Mouse (Mus musculus) ES-E14 (cell line): ENCODE data around the gene Mpp3. TPM values are rescaled to one million over a fixed set of nuclear protein-coding genes. Genes with fewer than 3 reads are reported as not detected.

Experiments
- DNase-seq: peaks from one replicate; pipeline ENCODE4 v3.0.0-alpha.2; 2013; ENCODE audit warnings: low read depth, low spot score
- H3K27ac ChIP-seq: 2 replicates; pipeline ENCODE4 v1.5.1; 2012; ENCODE audit warnings: low read depth, mild to moderate bottlenecking, low read length, moderate library complexity, mixed read lengths; ENCODE audit not compliant: poor library complexity, insufficient read depth, severe bottlenecking
- H3K36me3 ChIP-seq: 2 replicates; pipeline ENCODE4 v1.6.1; 2012; ENCODE audit warnings: mild to moderate bottlenecking, low read length, moderate library complexity, mixed read lengths; ENCODE audit not compliant: control insufficient read depth, poor library complexity, insufficient read depth, severe bottlenecking
- H3K4me1 ChIP-seq, 2 experiments: fragments of 150-350 bp in 1 of 2; sonication (generic) in 1 of 2; 2 replicates each; pipeline ENCODE4 v1.6.1; 2012; ENCODE audit warnings: low read length in 2 of 2, mild to moderate bottlenecking in 1 of 2, mixed read lengths in 1 of 2; ENCODE audit not compliant: control insufficient read depth in 2 of 2, insufficient read depth in 2 of 2, poor library complexity in 1 of 2
- H3K4me3 ChIP-seq, 2 experiments: fragments of 150-350 bp in 1 of 2; sonication (generic) in 1 of 2; 2 replicates each; pipeline ENCODE4 v1.5.1; 2012; ENCODE audit warnings: low read length in 2 of 2, low read depth in 1 of 2, mild to moderate bottlenecking in 1 of 2, mixed read lengths in 1 of 2; ENCODE audit not compliant: insufficient read depth in 1 of 2, poor library complexity in 1 of 2, severe bottlenecking in 1 of 2
- H3K9ac ChIP-seq: 2 replicates; pipeline ENCODE4 v1.6.1; 2012; ENCODE audit warnings: low read depth, mild to moderate bottlenecking, low read length, mixed read lengths; ENCODE audit not compliant: poor library complexity, insufficient read depth, severe bottlenecking
- H3K9me3 ChIP-seq: fragments of 150-350 bp; sonication (generic); 2 replicates; pipeline ENCODE4 v1.6.1; 2012; ENCODE audit warnings: low read depth, mild to moderate bottlenecking, low read length; ENCODE audit not compliant: control insufficient read depth, insufficient read depth
- CHD2 ChIP-seq: IDR thresholded peaks from 2 replicates; pipeline ENCODE4 v1.6.1; 2014; ENCODE audit warnings: mild to moderate bottlenecking, low read depth, low read length, inconsistent platforms
- HCFC1 ChIP-seq: IDR thresholded peaks from 2 replicates; pipeline ENCODE4 v1.6.1; 2012; ENCODE audit warnings: low read length, inconsistent platforms, borderline replicate concordance; ENCODE audit not compliant: insufficient read depth
- MAFK ChIP-seq: IDR thresholded peaks from 2 replicates; pipeline ENCODE4 v1.6.1; 2014; ENCODE audit warnings: mild to moderate bottlenecking, low read depth, low read length, inconsistent platforms; ENCODE audit not compliant: insufficient read depth
- ZC3H11A ChIP-seq: IDR thresholded peaks from 2 replicates; pipeline ENCODE4 v1.6.1; 2012; ENCODE audit warnings: low read depth, mild to moderate bottlenecking, inconsistent platforms, low read length, borderline replicate concordance
- ZNF384 ChIP-seq: IDR thresholded peaks from 2 replicates; pipeline ENCODE4 v1.6.1; 2012; ENCODE audit warnings: low read depth, low read length, inconsistent platforms
- in situ Hi-C, 2 experiments: fragments of 600-800 bp; cut with MboI; formaldehyde crosslinking; loops; one replicate each; pipeline ENCODE4 v1.15.1; 2025; ENCODE audit warnings: low sequenced_read_pairs in 2 of 2, inconsistent platforms in 1 of 2; ENCODE audit not compliant: unreplicated experiment in 2 of 2
- total RNA-seq: library from RNA; depleted of rRNA; stranded (reverse); fragments of 300-350 nt; gene quantifications from 2 replicates; pipeline ENCODE4 v1.2.3, GENCODE M21; 2012

Mpp3 gene
- total RNA-seq, 1 experiment, result 5.2 TPM

DNA sequence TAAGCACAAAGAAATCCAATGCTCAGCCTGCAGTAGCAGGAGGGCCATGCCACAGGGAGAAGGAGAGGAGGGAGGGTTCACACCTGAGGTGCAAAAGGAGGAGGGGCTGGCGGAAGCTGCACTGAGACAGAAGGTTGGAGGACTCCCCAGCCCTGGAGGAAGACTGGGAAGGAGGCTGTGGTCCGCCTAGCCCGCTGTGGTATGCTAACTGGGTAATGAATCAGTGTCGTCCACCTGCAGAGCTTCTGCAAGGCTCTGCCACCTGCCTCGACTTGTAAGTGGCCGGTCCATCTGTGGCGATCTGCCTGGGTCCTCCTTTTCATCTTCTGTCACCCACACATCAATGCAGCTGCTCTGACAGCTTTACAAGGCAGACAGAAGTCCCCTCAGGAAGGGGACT is 60.0 kb downstream of the Mpp3 start:
- H3K9me3 ChIP-seq, result no peaks in the 10 kb centered on the region

DNA sequence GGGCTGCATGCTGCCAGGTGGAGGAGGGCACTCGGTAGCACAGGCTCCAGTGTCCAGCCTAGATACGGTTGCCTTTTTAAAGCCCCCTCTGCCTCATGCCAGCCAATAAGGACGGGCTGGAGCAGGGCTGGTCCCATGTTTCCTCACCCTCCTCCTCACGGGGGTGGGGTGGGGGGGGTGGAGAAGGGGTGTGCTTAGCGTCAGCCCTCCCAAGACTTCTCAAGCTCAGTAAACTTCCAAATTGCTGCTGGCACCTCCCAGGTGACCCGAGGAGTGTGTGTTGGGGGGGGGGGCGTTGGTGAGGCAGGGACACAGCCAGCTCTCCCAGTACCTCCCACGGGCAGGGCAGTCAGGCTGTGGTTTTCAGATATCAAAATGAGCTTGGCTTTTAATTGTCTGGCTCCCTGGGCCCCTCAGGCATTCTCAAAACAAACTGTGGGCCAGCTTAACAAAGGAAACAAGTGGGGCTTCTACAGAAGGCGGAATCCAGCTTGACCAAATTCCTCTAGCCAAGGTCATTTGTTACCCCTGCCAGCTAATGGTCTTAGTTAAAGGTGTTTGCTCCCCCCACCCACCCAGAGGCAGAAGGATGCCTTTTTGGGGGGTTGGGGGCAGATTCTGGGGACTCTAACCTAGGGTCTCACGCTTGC is 61.2 kb downstream of the Mpp3 start, which contains the start of gene Sost:
Gene Sost, minus strand, starts transcription at position 51 of the 650 bp plus-strand sequence.
- H3K9me3 ChIP-seq, result no peaks in the 10 kb centered on the region
- no peak for TF ChIP-seq MAFK
- no peak for TF ChIP-seq ZNF384
- no peak for TF ChIP-seq ZC3H11A
- no peak for TF ChIP-seq HCFC1
- no peak for TF ChIP-seq CHD2
- peaks cover 0 to 18% of the 10 kb centered on the region in 2 experiments; a peak in 2 of 4 replicates for H3K4me1 ChIP-seq
- H3K27ac ChIP-seq, result no peak within 1 kb of the TSS
- H3K36me3 ChIP-seq, result no peaks in the 10 kb centered on the region
- H3K9ac ChIP-seq, result no peak within 1 kb of the TSS
- in situ Hi-C loops, result loop anchor here in 1 of 2 experiments (5.0 kb wide), 1 partner anchor 45 kb away; no protein-coding TSS in a partner anchor
- no peak within 1 kb of the TSS for H3K4me3 ChIP-seq
- DNase-seq, result no peak

More for the DNA sequence above, 60.0 kb downstream of the Mpp3 start:
- TF ChIP-seq HCFC1, result no peak
- no peak for DNase-seq
- Histone ChIP-seq H3K4me3 (no peak overlapping the region), H3K4me1 (peaks cover 0 to 13% of the 10 kb centered on the region in 2 experiments; a peak in 2 of 4 replicates), H3K36me3 (no peaks in the 10 kb centered on the region), H3K27ac (no peak overlapping the region), H3K9ac (no peak overlapping the region)
- in situ Hi-C loops, result loop anchor here in 1 of 2 experiments (5.0 kb wide), 1 partner anchor 46 kb away; no protein-coding TSS in a partner anchor

GRCm38 (mm10) chr11:101965553-101965952 is 62.7 kb downstream of the Mpp3 start:
- no peak overlapping the region for H3K4me3 ChIP-seq
- no peaks in the 10 kb centered on the region for H3K36me3 ChIP-seq
- TF ChIP-seq HCFC1 (no peak), ZC3H11A (no peak), CHD2 (no peak), MAFK (no peak), ZNF384 (no peak)
- no peak overlapping the region for H3K9ac ChIP-seq
- in situ Hi-C loops, result loop anchor here in 1 of 2 experiments (5.0 kb wide), 1 partner anchor 43 kb away; no protein-coding TSS in a partner anchor
- H3K27ac ChIP-seq, result no peak overlapping the region
- DNase-seq, result no peak
- no peaks in the 10 kb centered on the region for H3K9me3 ChIP-seq
- H3K4me1 ChIP-seq, result peaks cover 0 to 18% of the 10 kb centered on the region in 2 experiments; a peak in 2 of 4 replicates

GRCm38 (mm10) chr11:101964647-101965046 is 63.6 kb downstream of the Mpp3 start:
- no peak for DNase-seq
- H3K9ac ChIP-seq, result no peak overlapping the region
- peak overlapping the region in 1 of 2 experiments; percentile 25; a peak in 1 of 4 replicates for H3K4me3 ChIP-seq
- no peaks in the 10 kb centered on the region for H3K9me3 ChIP-seq
- no peak overlapping the region for H3K27ac ChIP-seq
- H3K4me1 ChIP-seq, result peaks cover 0 to 18% of the 10 kb centered on the region in 2 experiments; a peak in 2 of 4 replicates
- in situ Hi-C loops, result loop anchor here in 1 of 2 experiments (5.0 kb wide), 1 partner anchor 42 kb away; no protein-coding TSS in a partner anchor
- TF ChIP-seq ZNF384 (no peak), MAFK (no peak), ZC3H11A (no peak), HCFC1 (no peak), CHD2 (no peak)
- H3K36me3 ChIP-seq, result no peaks in the 10 kb centered on the region
